ENCODE assay signal across 31 mouse cellular contexts in the genomic region with DNA sequence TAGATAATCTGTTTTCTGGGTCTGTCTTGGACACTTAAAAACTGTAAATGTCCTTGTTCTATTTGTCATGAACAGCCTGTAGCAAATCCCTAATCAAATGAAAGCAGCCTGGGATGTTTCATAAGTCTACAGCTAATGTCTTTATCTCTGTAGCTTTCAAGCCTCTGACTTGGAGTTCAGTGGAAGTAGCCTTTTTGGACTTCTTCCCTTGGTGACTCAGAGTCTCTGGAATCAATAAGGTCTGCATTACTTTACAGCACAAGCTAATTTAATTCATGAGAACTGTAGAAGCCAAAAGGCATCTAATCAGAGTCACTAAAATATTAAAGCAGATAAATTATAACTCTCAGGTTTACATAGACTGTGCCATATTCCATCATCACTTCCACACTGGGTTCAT. TPM values are rescaled to one million over a fixed set of nuclear protein-coding genes. Genes with fewer than 3 reads are reported as not detected.
A peak's percentile ranks its signal among the peaks of the same experiment; 100 is the strongest.
DNase-seq lines count a peak whose midpoint lies in the region; ATAC-seq lines count a peak whose summit lies in the region.
"Had no signal": no experiment of that assay in that cellular context is flagged by ENCODE, and none has a peak within 500 bp of the region (broad histone marks: within the 10 kb centered on the region; RNA-seq: fewer than 3 reads in every experiment).

No protein-coding gene starts in this region.

- no peaks in the 10 kb centered on the region for H3K36me3 ChIP-seq in heart, embryonic 11.5 days (ENCODE audit: control insufficient read depth, insufficient read depth, low read length)
- H3K36me3 ChIP-seq: intestine, embryonic 15.5 days had no signal

- no peaks in the 10 kb centered on the region for H3K9me3 ChIP-seq in heart, embryonic 11.5 days (replicated peaks; ENCODE audit: control insufficient read depth, low read length)
- H3K9me3 ChIP-seq: embryonic facial prominence, embryonic 12.5 days; embryonic facial prominence, embryonic 15.5 days; forebrain, embryonic 10.5 days; forebrain, embryonic 13.5 days; G1E; heart, embryonic 13.5 days; hindbrain, embryonic 10.5 days; hindbrain, embryonic 13.5 days; intestine, embryonic 15.5 days had no signal

- H3K4me3 ChIP-seq in heart, embryonic 11.5 days (ENCODE audit: low read depth, low read length), result no peak overlapping the region
- H3K4me3 ChIP-seq: embryonic facial prominence, embryonic 12.5 days; embryonic facial prominence, embryonic 15.5 days; erythroblast, embryonic 14.5 days; forebrain, embryonic 10.5 days; forebrain, embryonic 13.5 days; heart, embryonic 13.5 days; hindbrain, embryonic 10.5 days; hindbrain, embryonic 13.5 days; intestine, embryonic 15.5 days had no signal

- DNase-seq in heart, adult 8-10 months (ENCODE audit: low spot score), result peak; percentile 16
- peak; percentile 35 for DNase-seq in 3T3-L1 (ENCODE audit: low read depth, low spot score)
- peak; percentile 12 for DNase-seq in brain, adult 2 months (ENCODE audit: low read depth, low spot score)
- no peak for DNase-seq in cerebellum, postnatal 25 days
- no peak for DNase-seq in adrenal gland, adult 8-10 months
- DNase-seq: adrenal gland, postnatal 10 days; adrenal gland, postnatal 36 days; B cell, adult 2 months; cerebellum, adult 11-12 months; cerebellum, adult 9-10 months; cerebellum, postnatal 14 days; gastrocnemius, postnatal 10 days; heart, adult 11 months; heart, postnatal 36 days; kidney, adult 11 months; kidney, adult 8-10 months had no signal

- no peaks in the 10 kb centered on the region for H3K27me3 ChIP-seq in heart, embryonic 11.5 days (ENCODE audit: control insufficient read depth, insufficient read depth, low read length)
- H3K27me3 ChIP-seq: CH12.LX; embryonic facial prominence, embryonic 12.5 days; embryonic facial prominence, embryonic 15.5 days; forebrain, embryonic 13.5 days; heart, embryonic 13.5 days; hindbrain, embryonic 13.5 days; intestine, embryonic 15.5 days had no signal

- H3K9ac ChIP-seq in heart, embryonic 11.5 days (ENCODE audit: low read depth, low read length), result no peak overlapping the region
- H3K9ac ChIP-seq: embryonic facial prominence, embryonic 12.5 days; embryonic facial prominence, embryonic 15.5 days; forebrain, embryonic 13.5 days; heart, embryonic 13.5 days; hindbrain, embryonic 13.5 days; intestine, embryonic 15.5 days had no signal

- H3K4me2 ChIP-seq in heart, embryonic 11.5 days, result no peak overlapping the region
- H3K4me2 ChIP-seq: embryonic facial prominence, embryonic 12.5 days; embryonic facial prominence, embryonic 15.5 days; forebrain, embryonic 13.5 days; heart, embryonic 13.5 days; hindbrain, embryonic 13.5 days; intestine, embryonic 15.5 days had no signal

- H3K4me1 ChIP-seq in heart, embryonic 11.5 days (ENCODE audit: control insufficient read depth, insufficient read depth, low read length), result no peaks in the 10 kb centered on the region
- H3K4me1 ChIP-seq: embryonic facial prominence, embryonic 12.5 days; embryonic facial prominence, embryonic 15.5 days; forebrain, embryonic 10.5 days; forebrain, embryonic 13.5 days; hindbrain, embryonic 10.5 days; hindbrain, embryonic 13.5 days; intestine, embryonic 15.5 days had no signal

- no peak for ATAC-seq in heart, embryonic 11.5 days (replicated peaks; ENCODE audit: insufficient number of reproducible peaks, low FRiP score, low TSS enrichment)
- ATAC-seq: activated CD4-positive, CD25-positive, alpha-beta regulatory T cell, adult 4 months; forebrain, embryonic 13.5 days; forebrain, embryonic 16.5 days; hindbrain, embryonic 16.5 days; intestine, embryonic 15.5 days had no signal

- H3K27ac ChIP-seq in heart, embryonic 11.5 days (ENCODE audit: low read depth, low read length), result no peak overlapping the region
- H3K27ac ChIP-seq: embryonic facial prominence, embryonic 12.5 days; embryonic facial prominence, embryonic 15.5 days; forebrain, embryonic 10.5 days; forebrain, embryonic 13.5 days; heart, embryonic 13.5 days; hindbrain, embryonic 10.5 days; hindbrain, embryonic 13.5 days; intestine, embryonic 15.5 days had no signal

RNA-seq across cellular contexts. Expression of a gene that starts 24.9 kb away (rescaled TPM):
- 10 to 100 TPM; 15.4 to 21.4 (median 18.0) TPM for total RNA-seq in heart, adult 8-10 months (2022)
- polyA plus RNA-seq in heart, embryonic 11.5 days (2014; fragmentation: Nextera tagmentation; extraction: Ambion mirVana), result 33.4 and 36.7 TPM in 2 replicates
- total RNA-seq in adrenal gland, adult 8-10 months (2022), result 10 to 100 TPM; 45.9 to 83.0 (median 54.5) TPM

RNA-seq across cellular contexts. Expression of a gene that starts 24.9 kb away (rescaled TPM):
- total RNA-seq in heart, adult 8-10 months (2022), result 100 to 1,000 TPM; 216 to 235 (median 228) TPM
- 322 and 324 TPM in 2 replicates for polyA plus RNA-seq in heart, embryonic 11.5 days (2014; fragmentation: Nextera tagmentation; extraction: Ambion mirVana)
- 100 to 1,000 TPM in 2 of 4 experiments, 10 to 100 TPM in 2; 67.8 to 135 (median 88.5) TPM for total RNA-seq in adrenal gland, adult 8-10 months (2022)

Comparison
In these comparisons a context has a peak if more than half of its experiments do, and no peak if none do; other contexts are left out.
1. DNase-seq: peak in heart, adult 8-10 months (single experiment), 3T3-L1 (single experiment) and brain, adult 2 months (single experiment); none in cerebellum, postnatal 25 days (0 of 2) and adrenal gland, adult 8-10 months (single experiment).